Mouse (Mus musculus) right cerebral cortex, postnatal 36 days (tissue): ENCODE results near the gene Nrg3.

Experiments
- DNase-seq, 2 experiments: peaks; one replicate each; pipeline ENCODE4 v3.0.0; 2022; ENCODE audit warnings: low spot score in 2 of 2, mixed read lengths in 1 of 2

Nrg3 gene

GRCm38 (mm10) chr14:38959367-38959766 lies 513.5 kb downstream of the Nrg3 start:
- DNase-seq, result no peak

DNA sequence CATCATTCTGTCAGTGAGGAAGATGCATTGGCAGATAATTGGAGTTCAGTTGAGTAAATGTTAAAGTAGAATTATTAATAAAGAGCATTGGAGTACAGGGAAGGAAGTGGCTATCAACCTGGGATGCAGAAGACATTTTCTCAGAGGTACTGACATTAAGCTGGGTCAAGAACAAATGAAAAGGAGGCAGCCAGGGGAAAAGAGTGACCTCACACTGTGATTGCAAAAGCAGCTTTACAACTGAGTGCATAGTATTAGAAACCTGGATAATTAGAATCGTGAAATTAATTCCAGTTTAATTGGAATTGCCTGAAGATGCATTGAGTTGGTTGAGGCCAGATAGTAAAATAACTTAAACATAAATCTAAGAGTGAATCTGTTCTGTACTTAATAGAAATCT lies 535.4 kb downstream of the Nrg3 start:
- DNase-seq, result no peak

- no peak for DNase-seq
Observed at GRCm38 (mm10) chr14:38936483-38937054, 536.3 kb downstream of the Nrg3 start.

DNA sequence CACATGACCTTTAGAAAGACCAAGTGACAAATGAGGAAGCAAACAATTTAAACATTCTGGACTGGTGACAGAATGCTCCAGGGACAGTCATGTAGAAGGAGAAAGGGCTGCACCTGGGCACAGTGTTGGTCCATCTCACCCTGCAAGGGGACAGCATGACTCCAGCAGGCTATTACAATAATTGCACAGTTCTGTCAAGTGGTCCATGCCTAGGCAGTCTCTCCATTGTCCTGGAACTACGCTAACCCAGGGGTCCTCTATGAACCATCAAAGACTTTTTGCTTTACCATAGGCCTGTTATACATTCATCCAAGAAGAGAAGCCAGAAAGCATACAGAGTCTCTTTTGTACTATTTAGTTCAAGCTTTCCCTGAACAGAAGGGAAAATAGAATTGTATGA lies 549.2 kb downstream of the Nrg3 start:
- no peak for DNase-seq

DNA sequence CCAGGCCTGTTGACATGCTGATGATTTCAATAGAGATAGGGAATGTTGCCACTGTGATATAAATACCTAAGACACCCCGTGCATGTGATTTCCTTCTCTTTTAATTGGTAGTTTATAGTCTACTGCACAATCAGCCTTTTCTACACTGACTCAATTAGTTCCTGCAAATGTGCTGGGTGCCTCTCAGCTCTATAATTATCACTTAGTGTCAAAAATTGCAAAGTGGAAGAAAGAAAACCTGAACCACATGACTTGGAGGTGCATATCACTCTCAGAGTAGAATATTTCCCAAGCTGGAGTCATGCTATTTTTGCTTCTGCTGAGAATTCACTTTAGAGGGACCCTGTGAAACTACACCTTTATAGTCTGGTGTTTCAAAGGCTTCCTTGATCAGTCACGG lies 552.1 kb downstream of the Nrg3 start:
- DNase-seq, result no peak

DNA sequence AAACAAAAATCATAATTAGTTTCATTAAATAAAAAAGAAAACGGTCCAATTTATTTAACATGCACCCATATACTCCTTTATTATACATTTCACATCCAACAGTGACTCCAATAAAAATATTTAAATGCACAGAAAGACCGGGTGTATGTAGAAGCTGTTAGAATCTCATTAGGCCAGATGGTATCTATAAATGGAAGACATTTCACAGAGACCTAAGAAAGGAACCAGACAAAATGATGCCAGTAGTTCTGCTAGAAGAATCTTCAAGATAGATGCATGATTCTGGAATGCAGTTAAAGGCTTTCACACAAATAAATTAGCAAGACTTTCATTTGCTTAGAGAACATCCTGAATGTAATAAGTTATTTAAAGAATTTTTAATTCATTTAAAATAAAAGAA lies 602.3 kb downstream of the Nrg3 start:
- no peak for DNase-seq

GRCm38 (mm10) chr14:38847566-38847965 lies 625.3 kb downstream of the Nrg3 start:
- DNase-seq, result no peak

- peak; percentile 32 to 47 for DNase-seq
Observed at GRCm38 (mm10) chr14:38847091-38847490, 625.8 kb downstream of the Nrg3 start.

DNA sequence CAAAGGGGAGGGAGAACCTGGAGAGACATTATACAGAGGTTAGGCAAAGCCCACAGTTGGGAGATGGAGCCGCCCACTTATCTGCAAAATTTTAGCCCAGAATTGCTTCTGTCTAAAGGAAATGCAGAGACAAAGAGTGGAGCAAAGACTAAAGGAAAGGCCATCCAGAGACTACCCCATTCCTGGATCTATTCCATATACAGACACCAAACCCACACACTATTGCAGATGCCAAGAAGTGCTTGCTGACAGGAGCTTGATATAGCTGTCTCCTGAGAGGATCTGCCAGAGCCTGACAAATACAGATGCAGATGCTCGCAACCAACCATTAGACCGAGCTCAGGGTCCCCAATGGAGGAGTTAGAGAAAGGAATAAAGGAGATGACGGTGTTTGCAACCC lies 637.9 kb downstream of the Nrg3 start:
- DNase-seq, result no peak

DNA sequence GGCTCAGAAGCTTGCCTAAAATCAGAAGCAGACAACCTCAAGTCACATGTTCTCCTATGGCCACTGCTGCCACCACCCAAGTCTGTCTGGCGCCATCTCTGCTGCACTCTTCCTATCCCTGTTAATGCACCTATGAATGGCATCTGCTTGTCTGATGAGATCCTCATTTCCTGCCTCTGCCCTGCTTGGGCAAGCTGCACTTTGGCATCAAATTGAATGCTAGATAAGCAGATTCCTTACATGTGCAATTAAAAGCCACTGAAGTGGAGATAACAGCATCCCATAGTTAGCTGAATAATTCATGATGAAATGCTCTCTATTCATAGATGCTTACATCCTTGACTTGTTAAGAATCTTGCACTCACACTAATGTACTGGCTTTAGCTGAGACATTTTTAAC lies 648.0 kb downstream of the Nrg3 start:
- DNase-seq, result no peak

GRCm38 (mm10) chr14:38797027-38797426 lies 675.9 kb downstream of the Nrg3 start:
- DNase-seq, result no peak

DNA sequence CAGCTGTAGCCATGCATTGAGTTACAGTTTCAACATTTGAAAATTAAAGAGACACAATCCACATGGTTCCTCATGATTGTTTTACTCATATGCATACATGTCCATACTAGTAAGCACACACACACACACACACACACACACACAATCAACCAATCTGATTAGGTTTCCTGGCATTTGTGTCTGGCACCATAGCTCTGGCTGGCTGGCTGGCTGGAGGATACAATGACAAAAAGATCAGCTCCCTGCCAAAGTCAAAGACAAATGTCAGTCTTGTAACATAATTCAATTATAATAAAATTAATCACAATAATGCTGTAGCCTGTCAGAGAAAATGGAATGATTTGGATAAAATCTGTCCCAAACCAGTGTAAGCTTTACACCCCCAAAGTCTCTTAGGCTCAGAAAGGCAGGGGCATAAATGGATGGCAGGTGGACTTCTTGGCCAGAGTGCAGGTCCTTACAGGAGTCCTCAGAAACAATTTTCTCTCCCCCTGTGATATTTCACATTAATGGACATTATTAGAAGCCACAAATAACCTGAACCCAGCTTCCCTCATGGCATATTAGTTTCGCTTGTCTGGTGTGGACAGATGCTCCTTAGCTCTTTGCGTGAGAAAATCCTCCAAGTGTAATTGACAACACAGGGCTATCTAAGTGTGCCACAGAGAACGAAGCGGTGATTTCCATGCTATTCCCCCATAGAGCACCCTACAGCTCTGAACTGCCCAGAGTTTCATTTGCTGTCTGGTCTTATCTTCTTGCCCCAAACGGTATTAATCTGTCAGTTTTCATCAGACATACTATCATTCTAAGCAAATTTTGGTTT lies 697.4 kb downstream of the Nrg3 start:
- DNase-seq, result no peak

DNA sequence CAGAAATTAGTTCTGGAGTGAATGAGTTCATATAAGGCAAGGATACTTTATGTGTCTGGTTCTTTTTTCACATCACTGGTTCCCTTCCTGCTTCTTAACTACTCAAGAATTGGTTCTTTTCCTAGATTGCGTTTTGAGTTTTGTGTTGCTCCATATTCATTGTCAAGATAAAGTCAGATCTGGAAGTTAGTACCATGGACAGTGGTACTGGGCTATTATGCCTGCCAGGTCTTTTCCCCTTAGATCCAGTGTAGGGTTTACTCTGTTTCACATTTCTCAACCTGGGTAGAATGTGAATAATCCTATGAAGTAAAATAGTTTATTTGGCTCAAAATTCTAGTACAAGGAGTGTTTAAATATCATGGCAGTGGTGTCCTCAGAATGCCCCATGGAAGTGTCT lies 698.1 kb downstream of the Nrg3 start:
- no peak for DNase-seq

DNA sequence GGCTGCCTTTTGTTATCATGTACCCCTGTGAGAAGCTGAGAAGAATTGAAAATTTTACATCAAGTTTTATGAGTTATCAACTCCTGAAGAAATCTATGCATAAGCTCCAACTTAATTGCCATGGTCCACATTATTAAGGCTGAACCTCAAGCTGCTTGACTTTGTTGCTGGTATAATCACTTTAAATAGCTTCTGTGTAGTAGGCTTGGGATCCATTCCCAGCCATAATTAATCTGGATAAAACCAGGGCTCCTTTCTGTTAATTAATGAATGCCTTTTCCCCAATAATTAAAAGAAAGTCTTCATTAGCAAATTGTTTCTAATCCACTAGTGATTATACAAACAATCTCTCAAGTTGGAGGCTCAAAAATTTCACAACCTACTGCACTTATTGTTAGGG lies 742.4 kb downstream of the Nrg3 start:
- no peak for DNase-seq

GRCm38 (mm10) chr14:38703894-38704293 lies 769.0 kb downstream of the Nrg3 start:
- DNase-seq, result no peak

DNA sequence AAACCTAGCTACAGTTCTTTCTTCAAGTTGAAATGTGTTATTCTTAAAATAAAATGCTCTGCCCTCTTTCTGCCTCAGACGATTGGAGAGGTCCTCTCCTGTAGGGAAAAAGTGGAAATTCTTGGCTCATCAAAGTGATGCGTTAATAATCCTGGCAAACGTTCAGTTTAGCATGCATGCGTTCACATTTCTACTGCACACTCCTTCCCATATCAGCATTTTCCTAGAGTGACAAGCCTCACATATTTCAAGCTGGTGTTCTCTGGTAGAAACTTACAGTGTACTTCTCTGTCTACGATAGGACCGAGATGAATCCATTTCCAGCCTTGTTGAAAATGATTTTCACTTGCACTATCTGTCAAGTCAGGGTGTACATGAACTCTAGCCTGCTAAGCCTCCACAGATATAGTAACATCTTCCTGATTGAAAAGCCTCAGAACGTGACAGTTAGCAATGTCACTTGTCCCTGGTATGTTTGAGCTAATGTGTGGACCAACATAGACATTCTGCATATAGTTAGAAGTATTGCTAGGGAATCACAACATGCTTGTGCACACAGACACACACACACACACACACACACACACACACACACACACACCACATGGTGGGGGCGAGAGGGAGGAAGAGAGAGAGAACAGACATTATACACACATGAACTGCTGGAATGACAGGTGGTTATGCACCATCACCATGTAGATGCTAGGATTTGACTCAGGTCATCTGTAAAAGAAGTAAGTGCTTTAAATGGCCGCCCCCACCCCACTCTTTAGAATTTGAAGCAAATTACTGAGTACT lies 770.1 kb downstream of the Nrg3 start:
- DNase-seq, result no peak

- no peak for DNase-seq
Observed at GRCm38 (mm10) chr14:38701413-38701812, 771.5 kb downstream of the Nrg3 start.

GRCm38 (mm10) chr14:38700972-38701371 lies 771.9 kb downstream of the Nrg3 start:
- DNase-seq, result no peak

- no peak for DNase-seq
Observed at GRCm38 (mm10) chr14:38659973-38660372, 812.9 kb downstream of the Nrg3 start.

GRCm38 (mm10) chr14:38637070-38637469 lies 835.8 kb downstream of the Nrg3 start:
- DNase-seq, result no peak

DNA sequence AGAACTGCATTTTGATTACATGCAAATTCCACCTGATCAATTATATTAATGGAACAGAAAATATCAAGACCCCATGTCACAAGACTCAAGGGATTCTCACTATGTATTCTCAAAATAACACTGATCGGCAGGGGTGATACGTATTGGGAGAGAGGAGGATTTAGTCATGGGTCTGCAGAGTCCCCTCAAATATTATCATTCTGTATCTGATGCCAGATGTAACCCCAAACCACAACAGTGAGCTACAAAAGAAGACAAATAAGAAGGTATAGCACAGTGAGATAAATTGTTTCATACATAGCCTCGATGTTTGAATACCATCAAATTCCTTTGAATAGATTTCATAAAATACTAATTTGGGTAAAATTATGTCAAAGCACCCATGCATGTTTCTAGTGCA lies 842.8 kb downstream of the Nrg3 start:
- no peak for DNase-seq

- DNase-seq, result no peak
Observed at GRCm38 (mm10) chr14:38629671-38630070, 843.2 kb downstream of the Nrg3 start.
